Mouse (Mus musculus): ENCODE measurements around the gene Cldn6. TPM values are rescaled to one million over a fixed set of nuclear protein-coding genes. Genes with fewer than 3 reads are reported as not detected.

Gene Cldn6
- total and polyA plus RNA-seq, 2 experiments = 0.46 TPM; not detected in 1

GRCm38 (mm10) chr17:23651363-23651762 lies 27.7 kb upstream of the Cldn6 start:
- Histone ChIP-seq H3K9ac (ENCODE audit: low read depth, low read length) (no peak overlapping the region), H3K79me2 (ENCODE audit: control insufficient read depth, insufficient read depth, low read length) (no peaks in the 10 kb centered on the region), H3K36me3 (ENCODE audit: control insufficient read depth, insufficient read depth, low read length) (no peaks in the 10 kb centered on the region), H3K4me3 (ENCODE audit: insufficient read depth, low read depth, low read length) (no peak overlapping the region), H3K27me3 (ENCODE audit: control insufficient read depth, insufficient read depth, low read length) (no peaks in the 10 kb centered on the region), H3K27ac (replicated peaks; ENCODE audit: insufficient read depth, low read depth, low read length) (no peak overlapping the region), H3K4me1 (ENCODE audit: control insufficient read depth, insufficient read depth, low read length) (no peaks in the 10 kb centered on the region)
- DNase-seq (ENCODE audit: extremely low read depth, low read depth, low spot score) = no peak
- WGBS = 75% methylated on average over 6 of the region's 6 CpGs
- TF ChIP-seq CTCF (IDR thresholded peaks at IDR 0.05; ENCODE audit: low read depth, low read length) = no peak
- TF ChIP-seq POLR2A (IDR thresholded peaks at IDR 0.05; ENCODE audit: extremely low read depth, insufficient read depth, low read length) = no peak

GRCm38 (mm10) chr17:23653324-23653723 lies 25.7 kb upstream of the Cldn6 start:
- DNase-seq (ENCODE audit: extremely low read depth, low read depth, low spot score) = no peak
- Histone ChIP-seq H3K27ac (replicated peaks; ENCODE audit: insufficient read depth, low read depth, low read length) (no peak overlapping the region), H3K27me3 (ENCODE audit: control insufficient read depth, insufficient read depth, low read length) (no peaks in the 10 kb centered on the region), H3K4me1 (ENCODE audit: control insufficient read depth, insufficient read depth, low read length) (no peaks in the 10 kb centered on the region), H3K4me3 (ENCODE audit: insufficient read depth, low read depth, low read length) (no peak overlapping the region), H3K36me3 (ENCODE audit: control insufficient read depth, insufficient read depth, low read length) (no peaks in the 10 kb centered on the region), H3K79me2 (ENCODE audit: control insufficient read depth, insufficient read depth, low read length) (no peaks in the 10 kb centered on the region), H3K9ac (ENCODE audit: low read depth, low read length) (no peak overlapping the region)
- WGBS = 75% methylated on average over 2 of the region's 2 CpGs
- TF ChIP-seq POLR2A (IDR thresholded peaks at IDR 0.05; ENCODE audit: extremely low read depth, insufficient read depth, low read length) (no peak), CTCF (IDR thresholded peaks at IDR 0.05; ENCODE audit: low read depth, low read length) (no peak)

GRCm38 (mm10) chr17:23654001-23654400 lies 25.0 kb upstream of the Cldn6 start:
- H3K36me3 ChIP-seq (ENCODE audit: control insufficient read depth, insufficient read depth, low read length) = no peaks in the 10 kb centered on the region
- H3K27me3 ChIP-seq (ENCODE audit: control insufficient read depth, insufficient read depth, low read length) = no peaks in the 10 kb centered on the region
- DNase-seq (ENCODE audit: extremely low read depth, low read depth, low spot score) = no peak
- H3K27ac ChIP-seq (replicated peaks; ENCODE audit: insufficient read depth, low read depth, low read length) = no peak overlapping the region
- no peaks in the 10 kb centered on the region for H3K4me1 ChIP-seq (ENCODE audit: control insufficient read depth, insufficient read depth, low read length)
- no peak overlapping the region for H3K4me3 ChIP-seq (ENCODE audit: insufficient read depth, low read depth, low read length)
- H3K79me2 ChIP-seq (ENCODE audit: control insufficient read depth, insufficient read depth, low read length) = no peaks in the 10 kb centered on the region
- no peak overlapping the region for H3K9ac ChIP-seq (ENCODE audit: low read depth, low read length)
- TF ChIP-seq POLR2A (IDR thresholded peaks at IDR 0.05; ENCODE audit: extremely low read depth, insufficient read depth, low read length) (no peak), CTCF (IDR thresholded peaks at IDR 0.05; ENCODE audit: low read depth, low read length) (no peak)
- WGBS = 56% methylated on average over 6 of the region's 6 CpGs

GRCm38 (mm10) chr17:23654410-23654809 lies 24.6 kb upstream of the Cldn6 start:
- Histone ChIP-seq H3K79me2 (ENCODE audit: control insufficient read depth, insufficient read depth, low read length) (no peaks in the 10 kb centered on the region), H3K27me3 (ENCODE audit: control insufficient read depth, insufficient read depth, low read length) (no peaks in the 10 kb centered on the region), H3K9ac (ENCODE audit: low read depth, low read length) (no peak overlapping the region), H3K4me3 (ENCODE audit: insufficient read depth, low read depth, low read length) (no peak overlapping the region), H3K4me1 (ENCODE audit: control insufficient read depth, insufficient read depth, low read length) (no peaks in the 10 kb centered on the region), H3K27ac (replicated peaks; ENCODE audit: insufficient read depth, low read depth, low read length) (no peak overlapping the region), H3K36me3 (ENCODE audit: control insufficient read depth, insufficient read depth, low read length) (no peaks in the 10 kb centered on the region)
- no peak for DNase-seq (ENCODE audit: extremely low read depth, low read depth, low spot score)
- WGBS = 63% methylated on average over 2 of the region's 2 CpGs
- TF ChIP-seq POLR2A (IDR thresholded peaks at IDR 0.05; ENCODE audit: extremely low read depth, insufficient read depth, low read length) (no peak), CTCF (IDR thresholded peaks at IDR 0.05; ENCODE audit: low read depth, low read length) (no peak)

GRCm38 (mm10) chr17:23658450-23658849 lies 20.6 kb upstream of the Cldn6 start:
- Histone ChIP-seq H3K4me1 (ENCODE audit: control insufficient read depth, insufficient read depth, low read length) (no peaks in the 10 kb centered on the region), H3K9ac (ENCODE audit: low read depth, low read length) (no peak overlapping the region), H3K4me3 (ENCODE audit: insufficient read depth, low read depth, low read length) (no peak overlapping the region), H3K36me3 (ENCODE audit: control insufficient read depth, insufficient read depth, low read length) (no peaks in the 10 kb centered on the region), H3K27me3 (ENCODE audit: control insufficient read depth, insufficient read depth, low read length) (0 out of 2 replicates have a peak, but pooled peaks cover 4% of the 10 kb centered on the region), H3K27ac (replicated peaks; ENCODE audit: insufficient read depth, low read depth, low read length) (no peak overlapping the region), H3K79me2 (ENCODE audit: control insufficient read depth, insufficient read depth, low read length) (no peaks in the 10 kb centered on the region)
- 75% methylated on average over 3 of the region's 3 CpGs for WGBS
- TF ChIP-seq POLR2A (IDR thresholded peaks at IDR 0.05; ENCODE audit: extremely low read depth, insufficient read depth, low read length) (no peak), CTCF (IDR thresholded peaks at IDR 0.05; ENCODE audit: low read depth, low read length) (no peak)
- DNase-seq (ENCODE audit: extremely low read depth, low read depth, low spot score) = no peak

GRCm38 (mm10) chr17:23660117-23660875 lies 18.8 kb upstream of the Cldn6 start, which contains the start of gene Bicdl2:
Bicdl2 (plus strand) TSS chr17:23660506.
- 3% methylated on average over 27 of the region's 27 CpGs for WGBS
- peak; percentile 12 for DNase-seq (ENCODE audit: extremely low read depth, low read depth, low spot score)
- 0 out of 2 replicates have a peak, but pooled peaks cover 4% of the 10 kb centered on the region for H3K27me3 ChIP-seq (ENCODE audit: control insufficient read depth, insufficient read depth, low read length)
- no peaks in the 10 kb centered on the region for H3K4me1 ChIP-seq (ENCODE audit: control insufficient read depth, insufficient read depth, low read length)
- no peak within 1 kb of the TSS for H3K9ac ChIP-seq (ENCODE audit: low read depth, low read length)
- peak within 1 kb of the TSS; percentile 39; the same call in 1 of the 2 replicates for H3K4me3 ChIP-seq (ENCODE audit: insufficient read depth, low read depth, low read length)
- no peak within 1 kb of the TSS for H3K27ac ChIP-seq (replicated peaks; ENCODE audit: insufficient read depth, low read depth, low read length)
- TF ChIP-seq CTCF (IDR thresholded peaks at IDR 0.05; ENCODE audit: low read depth, low read length) (peak; percentile 84), POLR2A (IDR thresholded peaks at IDR 0.05; ENCODE audit: extremely low read depth, insufficient read depth, low read length) (no peak)
- no peaks in the 10 kb centered on the region for H3K79me2 ChIP-seq (ENCODE audit: control insufficient read depth, insufficient read depth, low read length)
- H3K36me3 ChIP-seq (ENCODE audit: control insufficient read depth, insufficient read depth, low read length) = no peaks in the 10 kb centered on the region
